Mouse (Mus musculus) spleen, adult 2 months (tissue): ENCODE results near the gene C1qb.

Source experiments
- CTCF ChIP-seq: fragments of 200-500 bp; IDR thresholded peaks from 2 replicates; pipeline ENCODE4 v1.5.1; 2011; ENCODE audit warnings: mild to moderate bottlenecking, inconsistent platforms; ENCODE audit not compliant: insufficient read depth, insufficient read length, insufficient replicate concordance; ENCODE audit errors: extremely low read depth
- POLR2A ChIP-seq: fragments of 200-500 bp; IDR thresholded peaks from 2 replicates; pipeline ENCODE4 v1.6.1; 2011; ENCODE audit warnings: low read depth, low read length, inconsistent platforms

- TF ChIP-seq POLR2A (no peak), CTCF (no peak)
These were observed 50.2 kb downstream of the C1qb start, which contains the start of gene Ephb2 for GRCm38 (mm10) chr4:136835621-136836386.
